Mouse (Mus musculus): ENCODE measurements around the gene Ube2t. TPM values are rescaled to one million over a fixed set of nuclear protein-coding genes. Genes with fewer than 3 reads are reported as not detected.

Gene Ube2t
- total RNA-seq, 2 experiments from 2014 or later, result 1.5 to 1.6 TPM

- Histone ChIP-seq H3K4me3 (no peak overlapping the region), H3K27ac (0 out of 2 replicates have a peak overlapping the region, but pooled peaks have one; percentile 60)
- DNase-seq (ENCODE audit: low spot score in 2 of 2), result no peak
- no peak for TF ChIP-seq CTCF (conservative IDR thresholded peaks at IDR 0.05)
Measured at GRCm38 (mm10) chr1:135021936-135022335, 59.6 kb downstream of the Ube2t start.

DNA sequence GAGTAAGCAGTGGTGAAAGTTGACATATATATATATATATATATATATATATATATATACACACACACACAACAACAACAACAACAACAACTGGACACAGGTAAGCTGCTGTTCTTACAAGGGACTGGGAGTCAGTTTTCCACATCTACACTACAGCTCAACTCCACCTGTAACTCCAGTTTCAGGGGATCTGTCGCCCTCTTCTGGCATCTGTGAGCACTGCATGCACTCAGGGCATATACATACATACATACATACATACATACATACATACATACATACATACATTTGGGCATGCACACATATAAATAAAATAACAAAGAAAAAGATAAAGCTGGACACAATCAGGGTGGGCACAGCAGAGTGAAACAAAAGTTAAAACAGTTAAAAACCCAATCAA is 61.2 kb downstream of the Ube2t start:
- no peak overlapping the region for H3K27ac ChIP-seq
- TF ChIP-seq CTCF (conservative IDR thresholded peaks at IDR 0.05), result peak; percentile 43
- no peak for DNase-seq (ENCODE audit: low spot score in 2 of 2)
- no peak overlapping the region for H3K4me3 ChIP-seq

Other genes starting within 250 kb of the Ube2t start
- 10 to 100 TPM; 76.6 to 77.5 TPM for gene Ppp1r12b, start 6.6 kb upstream of the Ube2t start, total RNA-seq (2021)
- 1 to 10 TPM; 2.4 TPM for gene Lgr6, start 142.7 kb downstream of the Ube2t start, total RNA-seq (2021)
- gene Ptpn7, start 170.1 kb downstream of the Ube2t start, total RNA-seq (2021), result not detected
- gene Arl8a, start 184.3 kb downstream of the Ube2t start, total RNA-seq (2021), result 100 to 1,000 TPM; 247 to 258 TPM
- 100 to 1,000 TPM; 193 to 194 TPM for gene Gpr37l1, start 205.1 kb downstream of the Ube2t start, total RNA-seq (2021)

Data from layer of hippocampus, adult 2 months (tissue).